Mouse (Mus musculus) left cerebral cortex, postnatal 14 days (tissue): Measurements from ENCODE around the gene Hoxa9. TPM values are rescaled to one million over a fixed set of nuclear protein-coding genes. Genes with fewer than 3 reads are reported as not detected.

Experiments
- DNase-seq, 2 experiments: peaks; one replicate each; pipeline ENCODE4 v3.0.0; 2021 to 2022; ENCODE audit warnings: low spot score in 2 of 2, mixed read lengths in 1 of 2
- intact Hi-C: fragments of 180-260 bp; cut with DNase I; formaldehyde crosslinking; loops from one replicate; pipeline ENCODE4 v1.15.1; 2025
- total RNA-seq, 2 experiments: library from RNA; stranded (reverse); gene quantifications; 2 replicates each; pipeline ENCODE4 v1.2.3; 2021

Hoxa9 gene
- total RNA-seq, 2 experiments from 2014 or later, result not detected

GRCm38 (mm10) chr6:52233546-52234427, 2.9 kb upstream of the Hoxa9 start:
- no peak for DNase-seq
- intact Hi-C loops, result loop anchor here (5.0 kb wide), 1 partner anchor 1051 kb away; no protein-coding TSS in a partner anchor

GRCm38 (mm10) chr6:52232984-52233545, 2.2 kb upstream of the Hoxa9 start:
- no peak for DNase-seq
- intact Hi-C loops, result loop anchor here (5.0 kb wide), 1 partner anchor 1051 kb away; no protein-coding TSS in a partner anchor

GRCm38 (mm10) chr6:52232568-52232965, 1.7 kb upstream of the Hoxa9 start:
- intact Hi-C loops, result loop anchor here (5.0 kb wide), 1 partner anchor 1050 kb away; no protein-coding TSS in a partner anchor
- no peak for DNase-seq

GRCm38 (mm10) chr6:52231885-52232567, 1.1 kb upstream of the Hoxa9 start:
- DNase-seq, result no peak
- intact Hi-C loops, result loop anchor here (5.0 kb wide), 1 partner anchor 1050 kb away; no protein-coding TSS in a partner anchor

- intact Hi-C loops, result loop anchor here (5.0 to 10.0 kb wide), 2 partner anchors 1047 to 1425 kb away; no protein-coding TSS in a partner anchor
These were observed 1.1 kb downstream of the Hoxa9 start for GRCm38 (mm10) chr6:52229558-52230416.

GRCm38 (mm10) chr6:52228475-52229465, 2.1 kb downstream of the Hoxa9 start:
- intact Hi-C loops, result loop anchor here (10.0 kb wide), 1 partner anchor 1424 kb away; no protein-coding TSS in a partner anchor
- DNase-seq, result no peak

More at GRCm38 (mm10) chr6:52229558-52230416, 1.1 kb downstream of the Hoxa9 start:
- DNase-seq, result no peak

- no peak for DNase-seq
- intact Hi-C loops, result loop anchor here (10.0 kb wide), 1 partner anchor 1423 kb away; no protein-coding TSS in a partner anchor
These were observed 3.2 kb downstream of the Hoxa9 start for GRCm38 (mm10) chr6:52227470-52228222.

- DNase-seq, result no peak
- intact Hi-C loops, result loop anchor here (10.0 kb wide), 1 partner anchor 1422 kb away; no protein-coding TSS in a partner anchor
These were observed 4.2 kb downstream of the Hoxa9 start for GRCm38 (mm10) chr6:52226569-52227257.

GRCm38 (mm10) chr6:52225612-52226568, 5.0 kb downstream of the Hoxa9 start:
- DNase-seq, result no peak
- intact Hi-C loops, result loop anchor here (10.0 kb wide), 1 partner anchor 1421 kb away; no protein-coding TSS in a partner anchor

- no peak for DNase-seq
- intact Hi-C loops, result loop anchor here (5.0 to 10.0 kb wide), 3 partner anchors 353 to 1420 kb away; no protein-coding TSS in a partner anchor
These were observed 5.8 kb downstream of the Hoxa9 start for GRCm38 (mm10) chr6:52224895-52225611.

GRCm38 (mm10) chr6:52223939-52224760, 6.7 kb downstream of the Hoxa9 start:
- intact Hi-C loops, result loop anchor here (5.0 to 10.0 kb wide), 3 partner anchors 352 to 1419 kb away; no protein-coding TSS in a partner anchor
- no peak for DNase-seq

- DNase-seq, result no peak
- intact Hi-C loops, result loop anchor here (5.0 to 10.0 kb wide), 3 partner anchors 350 to 1418 kb away; no protein-coding TSS in a partner anchor
These were observed 8.2 kb downstream of the Hoxa9 start for GRCm38 (mm10) chr6:52222729-52223128.

- intact Hi-C loops, result loop anchor here (5.0 to 10.0 kb wide), 3 partner anchors 350 to 1417 kb away; no protein-coding TSS in a partner anchor
- no peak for DNase-seq
These were observed 8.8 kb downstream of the Hoxa9 start for GRCm38 (mm10) chr6:52221993-52222685.
